Mouse (Mus musculus) liver, embryonic 16.5 days (tissue): ENCODE data around the gene 9130409I23Rik. TPM values are rescaled to one million over a fixed set of nuclear protein-coding genes. Genes with fewer than 3 reads are reported as not detected.
"Not testable (repeated sequence)": the region's sequence is repeated elsewhere in the genome, so short reads cannot be mapped to it uniquely, and the experiment has no call there.

Experiments
- ATAC-seq: fragments of 200-750 bp; cut with Nextera tagmentation; 2 replicates; pipeline ENCODE4 v1.8.0; 2017; ENCODE audit warnings: low read depth, mild to moderate bottlenecking, moderate number of reproducible peaks, moderate library complexity
- H3K27ac ChIP-seq: fragments of 300-500 bp; sonication (generic); 2 replicates; pipeline ENCODE4 v1.5.1; 2014; ENCODE audit warnings: mild to moderate bottlenecking, low read length
- H3K27me3 ChIP-seq: fragments of 300-500 bp; sonication (generic); 2 replicates; pipeline ENCODE4 v1.6.1; 2014; ENCODE audit warnings: low read depth, low read length, mixed read lengths; ENCODE audit not compliant: control insufficient read depth, insufficient read depth
- H3K36me3 ChIP-seq: fragments of 300-500 bp; sonication (generic); 2 replicates; pipeline ENCODE4 v1.6.1; 2014; ENCODE audit warnings: mild to moderate bottlenecking; ENCODE audit not compliant: control insufficient read depth, insufficient read depth
- H3K4me1 ChIP-seq: fragments of 300-500 bp; sonication (generic); 2 replicates; pipeline ENCODE4 v1.6.1; 2014; ENCODE audit warnings: low read depth, low read length, mixed read lengths; ENCODE audit not compliant: control insufficient read depth
- H3K4me2 ChIP-seq: fragments of 300-500 bp; sonication (generic); 2 replicates; pipeline ENCODE4 v1.6.1; 2014; ENCODE audit warnings: low read depth, low read length, mixed read lengths
- H3K4me3 ChIP-seq: fragments of 300-500 bp; sonication (generic); 2 replicates; pipeline ENCODE4 v1.5.1; 2014; ENCODE audit warnings: low read depth, mild to moderate bottlenecking, low read length
- H3K9ac ChIP-seq: fragments of 300-500 bp; sonication (generic); 2 replicates; pipeline ENCODE4 v1.6.1; 2014; ENCODE audit warnings: low read depth, low read length
- H3K9me3 ChIP-seq: fragments of 300-500 bp; sonication (generic); replicated peaks from 2 replicates; pipeline ENCODE4 v1.6.1; 2016; ENCODE audit warnings: low read length; ENCODE audit not compliant: control insufficient read depth
- WGBS: fragments of 180-500 bp; shearing (Covaris S2); extraction: QIAGEN DNeasy Blood & Tissue Kit; methylation state at CpG from one replicate; pipeline ENCODE4 v1.1.7; 2014; ENCODE audit not compliant: insufficient replicate concordance; 5-methylcytosine and 5-hydroxymethylcytosine counted together
- polyA plus RNA-seq: library from polyadenylated mRNA; unstranded; fragments of >200 nt; fragmentation: Nextera tagmentation; extraction: Ambion mirVana; gene quantifications from 2 replicates; pipeline ENCODE4 v1.2.1, GENCODE M21; 2015

Gene 9130409I23Rik
- polyA plus RNA-seq, 1 experiment from 2014 or later = 0.15 TPM

DNA sequence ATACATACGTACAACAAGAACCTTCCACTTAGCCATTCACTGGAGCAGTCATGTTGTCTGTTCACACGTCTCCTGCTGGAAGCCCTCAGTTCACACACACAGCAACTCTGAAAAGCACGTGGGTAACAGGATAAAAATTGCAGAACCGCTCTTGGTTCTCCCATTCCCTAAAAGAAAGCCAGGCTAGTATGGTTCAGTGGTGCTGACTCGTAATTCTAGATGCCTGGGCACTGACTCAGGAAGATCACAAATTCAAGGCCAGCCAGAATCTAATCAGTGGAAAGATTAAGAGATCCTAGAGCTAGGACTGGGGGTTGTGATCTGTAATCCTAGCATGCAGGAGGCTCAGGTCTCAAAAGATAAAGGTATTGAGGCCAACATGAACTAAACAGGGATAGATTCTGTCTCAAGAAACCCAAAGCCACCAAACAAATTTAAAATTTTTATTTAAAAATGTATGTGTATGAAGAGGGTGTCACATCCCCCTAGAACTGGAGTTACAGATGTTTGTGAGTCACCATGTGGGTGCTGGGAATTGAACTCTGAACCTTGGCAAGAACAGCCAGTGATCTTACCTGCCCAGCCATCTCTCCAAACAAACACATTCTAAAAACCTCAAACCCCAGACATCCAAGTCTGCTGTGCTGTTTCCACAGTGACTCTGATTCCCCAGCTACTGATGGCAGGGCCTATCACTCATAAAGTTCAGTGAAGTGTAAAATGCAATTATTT lies 30.1 kb upstream of the 9130409I23Rik start, which contains the start of gene Ephx1:
TSS of gene Ephx1 (minus strand) at position 149 of the 732 bp plus-strand sequence.
- no peak for ATAC-seq
- WGBS = 38% methylated on average over 5 of the region's 5 CpGs
- Histone ChIP-seq H3K27me3 (peaks cover 23% of the 10 kb centered on the region), H3K9ac (no peak within 1 kb of the TSS), H3K4me1 (peaks cover 13% of the 10 kb centered on the region), H3K9me3 (no peaks in the 10 kb centered on the region), H3K4me2 (no peak within 1 kb of the TSS), H3K4me3 (no peak within 1 kb of the TSS), H3K36me3 (no peaks in the 10 kb centered on the region), H3K27ac (no peak within 1 kb of the TSS)

- Histone ChIP-seq H3K27me3 (peaks cover 17% of the 10 kb centered on the region), H3K9me3 (no peaks in the 10 kb centered on the region), H3K36me3 (no peaks in the 10 kb centered on the region), H3K9ac (no peak overlapping the region), H3K4me1 (peaks cover 13% of the 10 kb centered on the region), H3K4me2 (no peak overlapping the region), H3K27ac (no peak overlapping the region), H3K4me3 (no peak overlapping the region)
- ATAC-seq = no peak
- WGBS = 55% methylated on average over 7 of the region's 7 CpGs
Measured at GRCm38 (mm10) chr1:181021488-181021865, 29.6 kb upstream of the 9130409I23Rik start.

GRCm38 (mm10) chr1:181022265-181022664 lies 28.8 kb upstream of the 9130409I23Rik start:
- 9% methylated on average over 1 of the region's 1 CpGs for whole genome bisulfite sequencing
- H3K4me1 ChIP-seq = peaks cover 8% of the 10 kb centered on the region
- H3K4me2 ChIP-seq = no peak overlapping the region
- no peak overlapping the region for H3K27ac ChIP-seq
- no peaks in the 10 kb centered on the region for H3K36me3 ChIP-seq
- no peak overlapping the region for H3K9ac ChIP-seq
- ATAC-seq = peak; percentile 67
- peaks cover 10% of the 10 kb centered on the region for H3K27me3 ChIP-seq
- H3K9me3 ChIP-seq = no peaks in the 10 kb centered on the region
- no peak overlapping the region for H3K4me3 ChIP-seq

DNA sequence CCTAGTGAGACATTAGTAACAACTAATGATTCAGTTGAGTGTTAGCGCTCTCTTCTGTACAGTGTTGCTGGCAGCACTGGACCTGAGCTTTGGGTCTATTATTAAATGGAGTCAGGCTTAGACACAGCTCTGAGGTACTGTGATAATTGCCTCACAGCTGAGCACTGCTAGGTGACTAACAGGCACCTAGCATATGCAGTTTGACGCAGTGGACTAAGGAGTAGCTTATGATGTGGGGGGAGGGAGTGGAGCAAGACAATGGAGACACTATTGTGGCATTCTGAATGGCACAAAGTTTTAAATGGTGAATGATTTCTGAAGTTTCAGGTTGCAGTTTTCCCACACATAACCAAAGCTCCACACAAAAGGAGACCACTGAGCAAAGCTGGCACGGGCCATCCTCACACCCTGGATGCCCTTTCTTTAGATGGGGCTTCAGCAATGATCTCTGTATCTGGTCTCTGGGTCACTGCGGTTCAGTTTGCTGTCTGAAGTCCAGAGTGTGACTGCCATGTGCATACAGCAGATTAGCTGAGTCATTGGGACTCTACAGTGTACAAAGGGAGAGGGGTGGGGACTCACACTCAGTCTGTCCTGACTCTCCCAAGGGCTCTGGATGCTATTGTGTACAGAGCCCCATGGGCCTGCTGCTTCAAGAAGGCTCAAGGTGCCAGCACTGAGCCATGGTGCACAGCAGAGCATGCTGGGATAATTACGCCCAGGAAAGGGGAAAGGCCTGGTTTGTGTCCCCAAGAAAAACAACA lies 15.8 kb upstream of the 9130409I23Rik start:
- H3K9me3 ChIP-seq, H3K4me2 ChIP-seq, H3K27me3 ChIP-seq, H3K27ac ChIP-seq, H3K4me3 ChIP-seq, H3K4me1 ChIP-seq, H3K36me3 ChIP-seq, H3K9ac ChIP-seq: not testable (repeated sequence)
- peak; percentile 91 for ATAC-seq
- 56% methylated on average over 5 of the region's 5 CpGs for WGBS

DNA sequence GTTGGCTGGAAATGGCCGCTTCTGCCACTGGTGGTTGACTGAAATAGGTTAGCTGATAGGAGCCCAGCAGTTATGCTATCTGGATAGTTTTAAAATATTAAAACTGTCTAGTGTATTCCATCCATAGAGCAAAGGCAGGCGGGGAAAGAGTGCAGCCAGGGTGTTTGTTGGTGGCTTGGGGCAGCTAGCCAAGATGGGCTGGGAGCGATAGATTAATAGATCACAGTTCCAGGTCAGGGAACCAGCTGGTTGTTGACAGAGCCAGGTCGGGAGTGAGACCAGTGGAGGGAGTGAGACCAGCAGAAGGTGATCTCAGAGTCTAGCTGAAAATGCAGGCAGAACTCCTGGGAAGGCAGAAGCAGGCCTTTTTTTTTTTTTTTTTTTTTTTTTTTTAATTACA lies 13.4 kb upstream of the 9130409I23Rik start:
- Histone ChIP-seq H3K9ac (no peak overlapping the region), H3K4me2 (no peak overlapping the region), H3K27ac (no peak overlapping the region; the same call in 1 of the 2 replicates), H3K4me3 (no peak overlapping the region), H3K9me3 (no peaks in the 10 kb centered on the region), H3K27me3 (peaks cover 7% of the 10 kb centered on the region), H3K4me1 (no peaks in the 10 kb centered on the region), H3K36me3 (no peaks in the 10 kb centered on the region)
- 42% methylated on average over 4 of the region's 4 CpGs for WGBS
- peak; percentile 72 for ATAC-seq

GRCm38 (mm10) chr1:181039652-181040051 lies 11.4 kb upstream of the 9130409I23Rik start:
- Histone ChIP-seq H3K4me3 (no peak overlapping the region), H3K9me3 (no peaks in the 10 kb centered on the region), H3K9ac (no peak overlapping the region), H3K4me2 (no peak overlapping the region), H3K27ac (no peak overlapping the region), H3K4me1 (no peaks in the 10 kb centered on the region; the same call in 1 of the 2 replicates), H3K27me3 (peaks cover 7% of the 10 kb centered on the region), H3K36me3 (no peaks in the 10 kb centered on the region)
- no peak for ATAC-seq
- 2% methylated on average over 4 of the region's 4 CpGs for WGBS

- no peak for ATAC-seq
- no peaks in the 10 kb centered on the region for H3K36me3 ChIP-seq
- no peak overlapping the region for H3K9ac ChIP-seq
- no peaks in the 10 kb centered on the region for H3K9me3 ChIP-seq
- H3K4me2 ChIP-seq = no peak overlapping the region
- 18% methylated on average over 1 of the region's 1 CpGs for WGBS
- H3K27me3 ChIP-seq = no peaks in the 10 kb centered on the region
- H3K27ac ChIP-seq = no peak overlapping the region
- no peaks in the 10 kb centered on the region; the same call in 1 of the 2 replicates for H3K4me1 ChIP-seq
- H3K4me3 ChIP-seq = no peak overlapping the region
Measured at GRCm38 (mm10) chr1:181047520-181047919, 3.5 kb upstream of the 9130409I23Rik start.

DNA sequence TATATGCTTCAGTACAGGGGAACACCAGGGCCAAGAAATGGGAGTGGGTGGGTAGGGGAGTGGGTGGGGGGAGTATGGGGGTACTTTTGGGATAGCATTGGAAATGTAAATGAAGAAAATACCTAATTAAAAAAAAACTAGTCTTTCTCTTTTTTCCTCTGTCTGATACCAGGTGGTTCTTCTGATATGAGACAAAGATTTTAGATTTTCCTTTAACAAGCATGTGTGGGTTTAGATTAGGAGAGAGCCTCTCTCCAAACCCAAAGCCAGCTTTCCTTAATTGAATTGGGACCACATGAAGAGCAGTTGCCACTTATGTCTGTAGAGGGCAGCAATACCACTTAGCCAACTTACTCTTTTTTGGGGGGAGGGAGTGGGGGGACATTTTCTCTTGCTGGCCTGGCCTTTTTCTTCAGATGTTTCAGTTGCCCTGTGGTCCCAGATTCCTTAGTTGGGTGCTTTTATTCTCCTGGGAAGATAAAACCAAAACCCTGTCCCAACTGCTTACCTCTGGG lies 1.7 kb upstream of the 9130409I23Rik start:
- Histone ChIP-seq H3K4me2 (no peak overlapping the region), H3K4me1 (no peaks in the 10 kb centered on the region; the same call in 1 of the 2 replicates), H3K9me3 (no peaks in the 10 kb centered on the region), H3K27ac (no peak overlapping the region), H3K9ac (no peak overlapping the region), H3K27me3 (no peaks in the 10 kb centered on the region), H3K36me3 (no peaks in the 10 kb centered on the region), H3K4me3 (no peak overlapping the region)
- no peak for ATAC-seq

DNA sequence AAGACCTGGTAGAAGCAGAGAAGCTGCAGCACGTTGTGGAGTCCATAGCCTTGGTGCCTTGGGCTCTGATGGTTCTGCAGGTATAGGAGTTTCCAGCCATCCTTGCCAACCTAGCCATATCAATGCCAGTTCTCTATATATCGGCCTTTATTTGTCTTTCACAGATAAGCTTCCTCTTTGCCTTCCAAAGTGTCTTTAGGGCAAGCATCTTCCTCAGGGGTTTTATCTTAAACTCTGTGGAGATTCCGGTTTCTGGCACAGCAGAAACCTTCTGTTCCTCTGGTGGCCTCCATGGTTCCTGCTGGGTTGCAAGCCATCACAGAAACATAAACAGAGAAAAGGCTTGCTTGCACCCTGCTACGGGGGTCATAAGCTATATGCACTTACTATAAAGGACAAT lies 1.9 kb downstream of the 9130409I23Rik start:
- no peak overlapping the region for H3K4me3 ChIP-seq
- WGBS = 44% methylated on average over 4 of the region's 4 CpGs
- H3K4me2 ChIP-seq = no peak overlapping the region
- no peaks in the 10 kb centered on the region for H3K36me3 ChIP-seq
- no peaks in the 10 kb centered on the region for H3K4me1 ChIP-seq
- H3K27me3 ChIP-seq = no peaks in the 10 kb centered on the region
- no peaks in the 10 kb centered on the region for H3K9me3 ChIP-seq
- H3K27ac ChIP-seq = no peak overlapping the region
- no peak for ATAC-seq
- H3K9ac ChIP-seq = no peak overlapping the region
